Mouse (Mus musculus) forebrain, embryonic 16.5 days (tissue): Measurements from ENCODE around the gene Pced1b. TPM values are rescaled to one million over a fixed set of nuclear protein-coding genes. Genes with fewer than 3 reads are reported as not detected.
"Not testable (repeated sequence)": the region's sequence is repeated elsewhere in the genome, so short reads cannot be mapped to it uniquely, and the experiment has no call there.

Experiments used
- ATAC-seq: fragments of 200-750 bp; cut with Nextera tagmentation; 2 replicates; pipeline ENCODE4 v1.8.0; 2017; ENCODE audit warnings: mild to moderate bottlenecking, moderate library complexity
- H3K27ac ChIP-seq: fragments of 300-500 bp; sonication (generic); 2 replicates; pipeline ENCODE4 v1.5.1; 2014; ENCODE audit warnings: low read length, control low read depth
- H3K27me3 ChIP-seq: fragments of 300-500 bp; sonication (generic); replicated peaks from 2 replicates; pipeline ENCODE4 v1.6.1; 2014; ENCODE audit warnings: low read length; ENCODE audit not compliant: control insufficient read depth, insufficient read depth
- H3K36me3 ChIP-seq: fragments of 300-500 bp; sonication (generic); 2 replicates; pipeline ENCODE4 v1.6.1; 2014; ENCODE audit not compliant: control insufficient read depth, insufficient read depth
- H3K4me1 ChIP-seq: fragments of 300-500 bp; sonication (generic); replicated peaks from 2 replicates; pipeline ENCODE4 v1.6.1; 2014; ENCODE audit warnings: low read length; ENCODE audit not compliant: control insufficient read depth, insufficient read depth
- H3K4me2 ChIP-seq: fragments of 300-500 bp; sonication (generic); 2 replicates; pipeline ENCODE4 v1.6.1; 2014; ENCODE audit warnings: mild to moderate bottlenecking, low read length, control low read depth
- H3K4me3 ChIP-seq: fragments of 300-500 bp; sonication (generic); replicated peaks from 2 replicates; pipeline ENCODE4 v1.5.1; 2014; ENCODE audit warnings: mild to moderate bottlenecking, low read length, control low read depth
- H3K9ac ChIP-seq: fragments of 300-500 bp; sonication (generic); replicated peaks from 2 replicates; pipeline ENCODE4 v1.6.1; 2014; ENCODE audit warnings: low read depth, low read length, control low read depth
- H3K9me3 ChIP-seq: fragments of 300-500 bp; sonication (generic); 2 replicates; pipeline ENCODE4 v1.6.1; 2016; ENCODE audit warnings: low read length; ENCODE audit not compliant: control insufficient read depth
- WGBS: fragments of 180-500 bp; shearing (Covaris S2); extraction: QIAGEN DNeasy Blood & Tissue Kit; methylation state at CpG from one replicate; pipeline ENCODE4 v1.1.7; 2014; 5-methylcytosine and 5-hydroxymethylcytosine counted together
- polyA plus RNA-seq: library from polyadenylated mRNA; unstranded; fragments of >200 nt; fragmentation: Nextera tagmentation; extraction: Ambion mirVana; gene quantifications from 2 replicates; pipeline ENCODE4 v1.2.1, GENCODE M21; 2015

The Pced1b gene
- polyA plus RNA-seq, 1 experiment from 2014 or later: 4.3 TPM

DNA sequence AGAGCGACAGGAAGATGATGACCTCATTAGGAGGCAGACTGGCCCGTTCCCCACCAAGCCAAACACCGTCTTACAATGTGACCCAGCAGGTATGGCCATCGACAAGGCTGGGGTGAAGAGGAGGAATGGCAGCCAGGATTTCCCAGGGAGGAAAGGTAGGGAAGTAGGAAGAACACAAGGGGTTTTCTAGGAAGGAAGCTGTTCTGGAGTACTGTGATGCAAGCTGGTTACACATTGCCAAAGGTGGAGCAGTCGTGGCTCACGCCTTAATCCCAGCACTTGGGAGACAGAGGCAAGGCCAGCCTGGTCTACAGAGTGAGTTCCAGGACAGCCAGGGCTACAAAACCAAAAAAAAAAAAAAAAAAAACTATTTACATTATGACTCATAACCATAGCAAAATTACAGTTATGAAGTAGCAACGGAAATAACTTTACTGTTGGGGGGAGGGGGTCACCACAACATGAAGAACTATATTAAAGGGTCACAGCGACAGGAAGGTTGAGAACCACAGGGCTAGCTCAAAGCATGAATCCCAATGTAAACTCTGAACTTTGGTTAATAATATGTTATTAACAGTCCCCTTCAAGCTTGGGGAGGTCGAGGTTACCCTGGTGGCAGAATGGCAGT lies 108.9 kb downstream of the Pced1b start:
- WGBS: 86% methylated on average over 9 of the region's 9 CpGs
- H3K9ac ChIP-seq: no peak overlapping the region
- H3K9me3 ChIP-seq: no peaks in the 10 kb centered on the region
- no peak overlapping the region for H3K27ac ChIP-seq
- no peaks in the 10 kb centered on the region for H3K27me3 ChIP-seq
- no peaks in the 10 kb centered on the region for H3K4me1 ChIP-seq
- ATAC-seq: no peak
- no peak overlapping the region for H3K4me2 ChIP-seq
- no peaks in the 10 kb centered on the region for H3K36me3 ChIP-seq
- no peak overlapping the region for H3K4me3 ChIP-seq

- no peak overlapping the region for H3K27ac ChIP-seq
Measured at GRCm38 (mm10) chr15:97357016-97357415, 110.1 kb downstream of the Pced1b start.

GRCm38 (mm10) chr15:97360842-97361770 lies 114.2 kb downstream of the Pced1b start:
- no peak overlapping the region for H3K4me2 ChIP-seq
- H3K36me3 ChIP-seq: no peaks in the 10 kb centered on the region
- no peaks in the 10 kb centered on the region for H3K27me3 ChIP-seq
- H3K9me3 ChIP-seq: no peaks in the 10 kb centered on the region
- H3K4me3 ChIP-seq: no peak overlapping the region
- 90% methylated on average over 23 of the region's 23 CpGs for WGBS
- no peaks in the 10 kb centered on the region for H3K4me1 ChIP-seq
- H3K27ac ChIP-seq: no peak overlapping the region
- no peak for ATAC-seq
- H3K9ac ChIP-seq: no peak overlapping the region

More at GRCm38 (mm10) chr15:97357016-97357415, 110.1 kb downstream of the Pced1b start:
- no peaks in the 10 kb centered on the region for H3K36me3 ChIP-seq
- H3K4me3 ChIP-seq: no peak overlapping the region
- WGBS: 94% methylated on average over 1 of the region's 1 CpGs
- no peak overlapping the region for H3K4me2 ChIP-seq
- ATAC-seq: no peak
- H3K4me1 ChIP-seq: no peaks in the 10 kb centered on the region
- no peaks in the 10 kb centered on the region for H3K9me3 ChIP-seq
- no peaks in the 10 kb centered on the region for H3K27me3 ChIP-seq
- no peak overlapping the region for H3K9ac ChIP-seq

GRCm38 (mm10) chr15:97361771-97362171 lies 114.9 kb downstream of the Pced1b start:
- WGBS: 79% methylated on average over 8 of the region's 8 CpGs
- Histone ChIP-seq H3K27ac (no peak overlapping the region), H3K4me2 (no peak overlapping the region), H3K9ac (no peak overlapping the region), H3K27me3 (no peaks in the 10 kb centered on the region), H3K36me3 (no peaks in the 10 kb centered on the region), H3K9me3 (no peaks in the 10 kb centered on the region), H3K4me1 (no peaks in the 10 kb centered on the region), H3K4me3 (no peak overlapping the region)
- ATAC-seq: no peak

- WGBS: 83% methylated on average over 3 of the region's 3 CpGs
- H3K4me1 ChIP-seq, H3K36me3 ChIP-seq, H3K27ac ChIP-seq, H3K9me3 ChIP-seq, H3K9ac ChIP-seq, ATAC-seq, H3K27me3 ChIP-seq, H3K4me2 ChIP-seq, H3K4me3 ChIP-seq: not testable (repeated sequence)
Measured at GRCm38 (mm10) chr15:97364271-97364670, 117.4 kb downstream of the Pced1b start.

DNA sequence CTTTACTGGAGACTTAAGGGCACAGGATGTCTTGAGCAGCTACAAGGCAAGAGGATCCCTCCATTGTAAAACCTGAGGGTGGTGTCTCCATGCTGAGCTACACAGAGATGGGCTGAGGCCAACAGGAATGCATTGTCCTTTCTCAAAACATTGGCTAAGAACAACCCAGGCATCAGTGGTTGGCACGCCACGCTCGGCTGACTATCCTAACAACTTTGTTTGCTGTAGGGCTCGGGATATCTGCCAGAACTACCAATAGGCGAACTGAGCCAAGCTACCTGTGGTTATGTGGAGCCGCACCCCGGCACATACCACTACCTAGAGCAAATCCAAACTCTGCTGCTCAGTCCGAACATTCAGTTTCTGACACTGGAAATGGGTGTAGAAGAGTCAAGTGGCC lies 118.1 kb downstream of the Pced1b start:
- WGBS: 86% methylated on average over 8 of the region's 8 CpGs

DNA sequence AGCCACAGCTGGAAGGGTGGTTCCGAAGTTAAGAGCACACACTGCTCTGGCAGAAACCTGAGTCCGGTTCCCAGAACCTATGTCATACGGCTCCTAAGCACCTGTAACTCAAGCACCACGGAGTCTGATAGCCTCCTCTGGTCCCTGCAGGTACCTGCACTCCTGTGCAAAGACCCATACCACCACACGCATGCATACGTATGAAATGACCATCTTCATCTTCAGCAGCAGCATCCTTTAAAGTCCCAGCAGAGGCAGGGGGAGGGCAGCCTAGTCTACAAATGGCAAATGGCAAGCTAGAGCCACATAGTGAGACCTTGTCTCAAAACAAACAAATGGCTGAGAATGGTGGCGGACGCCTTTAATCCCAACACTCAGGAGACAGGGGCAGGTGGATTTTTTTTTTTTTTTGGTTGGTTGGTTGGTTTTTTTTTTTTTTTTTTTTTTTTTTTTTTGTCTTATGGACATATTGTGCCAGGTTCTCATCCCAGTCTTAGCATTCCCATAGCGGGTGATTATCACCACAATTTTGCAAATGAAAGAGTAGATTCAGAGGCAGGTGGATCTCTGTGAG lies 121.2 kb downstream of the Pced1b start:
- 92% methylated on average over 9 of the region's 9 CpGs for WGBS

More for the DNA sequence above, 118.1 kb downstream of the Pced1b start:
- no peak for ATAC-seq
- no peak overlapping the region for H3K9ac ChIP-seq
- no peak overlapping the region for H3K4me3 ChIP-seq
- H3K27me3 ChIP-seq: no peaks in the 10 kb centered on the region
- H3K36me3 ChIP-seq: no peaks in the 10 kb centered on the region
- H3K4me1 ChIP-seq: no peaks in the 10 kb centered on the region
- H3K27ac ChIP-seq: no peak overlapping the region
- H3K9me3 ChIP-seq: no peaks in the 10 kb centered on the region
- no peak overlapping the region for H3K4me2 ChIP-seq

DNA sequence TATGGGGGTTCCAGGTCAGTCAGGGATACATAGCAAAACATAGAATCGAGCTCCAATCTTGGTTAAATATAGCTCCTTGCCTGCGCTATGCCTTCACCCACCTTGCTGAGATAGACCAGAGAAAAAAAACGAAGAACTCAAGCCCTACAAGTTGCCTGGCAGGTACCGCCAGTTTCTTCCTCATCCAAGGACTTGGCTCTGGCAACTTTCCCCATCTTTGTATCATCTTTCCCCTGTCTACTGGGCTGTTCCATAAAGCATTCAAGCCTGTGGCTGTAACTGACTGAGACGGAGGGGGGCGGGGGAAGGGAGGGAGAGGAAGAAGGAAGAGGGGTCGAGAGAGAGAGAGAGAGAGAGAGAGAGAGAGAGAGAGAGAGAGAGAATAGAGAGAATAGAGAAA lies 121.7 kb downstream of the Pced1b start:
- WGBS: 86% methylated on average over 7 of the region's 7 CpGs
- Histone ChIP-seq H3K27me3 (no peaks in the 10 kb centered on the region), H3K9me3 (no peaks in the 10 kb centered on the region), H3K27ac (no peak overlapping the region), H3K4me3 (no peak overlapping the region), H3K9ac (no peak overlapping the region), H3K4me1 (no peaks in the 10 kb centered on the region), H3K36me3 (no peaks in the 10 kb centered on the region), H3K4me2 (no peak overlapping the region)
- ATAC-seq: no peak

More for the DNA sequence above, 121.2 kb downstream of the Pced1b start:
- H3K27ac ChIP-seq: no peak overlapping the region
- no peaks in the 10 kb centered on the region for H3K4me1 ChIP-seq
- H3K9ac ChIP-seq: no peak overlapping the region
- H3K9me3 ChIP-seq: no peaks in the 10 kb centered on the region
- no peaks in the 10 kb centered on the region for H3K36me3 ChIP-seq
- H3K4me3 ChIP-seq: no peak overlapping the region
- ATAC-seq: no peak
- H3K27me3 ChIP-seq: no peaks in the 10 kb centered on the region
- no peak overlapping the region for H3K4me2 ChIP-seq

DNA sequence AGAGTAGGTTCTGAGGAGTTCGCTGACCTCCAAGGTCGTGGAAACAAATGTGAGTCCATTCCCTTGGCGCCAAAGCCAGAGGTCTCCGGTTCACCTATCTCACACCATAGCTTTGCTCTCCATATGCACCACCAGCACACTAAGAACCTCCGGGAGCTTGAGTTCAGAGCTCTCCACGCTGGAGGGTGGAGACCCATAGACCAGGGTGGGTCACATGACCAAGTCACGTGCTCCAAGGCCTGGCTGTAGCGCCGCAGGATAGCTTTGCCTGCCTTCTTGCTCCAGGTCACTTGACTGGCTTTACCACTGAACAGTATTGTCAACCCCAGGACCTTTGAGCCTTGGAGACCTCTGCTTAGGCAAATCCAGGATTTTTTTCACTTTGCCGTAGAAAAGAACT lies 122.2 kb downstream of the Pced1b start:
- Histone ChIP-seq H3K9me3 (no peaks in the 10 kb centered on the region), H3K27ac (no peak overlapping the region), H3K9ac (no peak overlapping the region), H3K4me1 (no peaks in the 10 kb centered on the region), H3K4me3 (no peak overlapping the region), H3K4me2 (no peak overlapping the region), H3K27me3 (no peaks in the 10 kb centered on the region), H3K36me3 (no peaks in the 10 kb centered on the region)
- no peak for ATAC-seq
- WGBS: 89% methylated on average over 10 of the region's 10 CpGs
